Mouse (Mus musculus) spleen, adult 2 months (tissue): ENCODE results near the gene Hdgfl2. TPM values are rescaled to one million over a fixed set of nuclear protein-coding genes. Genes with fewer than 3 reads are reported as not detected.
A peak's percentile ranks its signal among the peaks of the same experiment; 100 is the strongest.

Experiments
- DNase-seq, 2 experiments: peaks; one replicate each; pipeline versions ENCODE4 v3.0.0 to v3.0.0-alpha.2; 2012 to 2021; ENCODE audit warnings: low spot score in 2 of 2, low read depth in 1 of 2
- H3K27ac ChIP-seq: fragments of 200-500 bp; 2 replicates; pipeline ENCODE4 v1.5.1; 2012; ENCODE audit warnings: low read length, inconsistent platforms; ENCODE audit not compliant: insufficient read depth
- H3K27me3 ChIP-seq: fragments of 200-500 bp; 2 replicates; pipeline ENCODE4 v1.6.1; 2012; ENCODE audit warnings: mild to moderate bottlenecking, moderate library complexity, low read length, inconsistent platforms; ENCODE audit not compliant: control insufficient read depth, insufficient read depth
- H3K36me3 ChIP-seq: fragments of 200-500 bp; 2 replicates; pipeline ENCODE4 v1.6.1; 2012; ENCODE audit warnings: mild to moderate bottlenecking, low read length, inconsistent platforms; ENCODE audit not compliant: control insufficient read depth, insufficient read depth
- H3K4me1 ChIP-seq: fragments of 200-500 bp; 2 replicates; pipeline ENCODE4 v1.6.1; 2011; ENCODE audit warnings: inconsistent platforms; ENCODE audit not compliant: control insufficient read depth, insufficient read depth, insufficient read length
- H3K4me3 ChIP-seq: fragments of 200-500 bp; 2 replicates; pipeline ENCODE4 v1.5.1; 2011; ENCODE audit warnings: mild to moderate bottlenecking, inconsistent platforms; ENCODE audit not compliant: insufficient read depth, insufficient read length; ENCODE audit errors: extremely low read depth
- CTCF ChIP-seq: fragments of 200-500 bp; IDR thresholded peaks from 2 replicates; pipeline ENCODE4 v1.5.1; 2011; ENCODE audit warnings: mild to moderate bottlenecking, inconsistent platforms; ENCODE audit not compliant: insufficient read depth, insufficient read length, insufficient replicate concordance; ENCODE audit errors: extremely low read depth
- POLR2A ChIP-seq: fragments of 200-500 bp; IDR thresholded peaks from 2 replicates; pipeline ENCODE4 v1.6.1; 2011; ENCODE audit warnings: low read depth, low read length, inconsistent platforms
- WGBS: fragments of 180-500 bp; shearing (Covaris S2); methylation state at CpG from one replicate; pipeline ENCODE4 v1.1.7; 2018; 5-methylcytosine and 5-hydroxymethylcytosine counted together
- polyA plus RNA-seq: library from polyadenylated mRNA; depleted of rRNA; stranded (reverse); fragments of >200 nt; gene quantifications from 2 replicates; pipeline ENCODE4 v1.2.3, GENCODE M21; 2012

The Hdgfl2 gene
- polyA plus RNA-seq, 1 experiment, result 52.3 TPM

DNA sequence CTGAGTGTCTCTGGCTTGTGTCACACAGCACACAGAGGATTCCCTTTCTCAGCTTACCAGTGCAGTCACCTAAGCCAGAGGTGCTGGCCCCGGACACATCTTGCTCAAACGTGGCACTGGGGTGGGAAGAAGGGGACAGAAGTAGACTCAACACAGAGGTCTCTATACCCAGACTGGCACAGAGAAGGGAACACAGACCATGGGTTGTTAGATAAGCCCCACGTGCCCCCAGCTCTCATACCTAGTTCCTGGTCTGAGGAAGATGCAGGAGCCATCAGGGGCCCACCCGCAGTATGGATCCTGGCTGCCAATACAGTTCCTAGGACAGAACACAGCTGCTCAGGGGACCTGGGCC is 45.8 kb downstream of the Hdgfl2 start:
- TF ChIP-seq CTCF, result no peak
- TF ChIP-seq POLR2A, result no peak
- H3K4me1 ChIP-seq, result no peaks in the 10 kb centered on the region; the same call in 1 of the 2 replicates
- no peak overlapping the region for H3K27ac ChIP-seq
- no peaks in the 10 kb centered on the region for H3K36me3 ChIP-seq
- 92% methylated on average over 4 of the region's 4 CpGs for WGBS
- no peak overlapping the region for H3K4me3 ChIP-seq
- no peak for DNase-seq
- H3K27me3 ChIP-seq, result 0 out of 2 replicates have a peak, but pooled peaks cover 8% of the 10 kb centered on the region

DNA sequence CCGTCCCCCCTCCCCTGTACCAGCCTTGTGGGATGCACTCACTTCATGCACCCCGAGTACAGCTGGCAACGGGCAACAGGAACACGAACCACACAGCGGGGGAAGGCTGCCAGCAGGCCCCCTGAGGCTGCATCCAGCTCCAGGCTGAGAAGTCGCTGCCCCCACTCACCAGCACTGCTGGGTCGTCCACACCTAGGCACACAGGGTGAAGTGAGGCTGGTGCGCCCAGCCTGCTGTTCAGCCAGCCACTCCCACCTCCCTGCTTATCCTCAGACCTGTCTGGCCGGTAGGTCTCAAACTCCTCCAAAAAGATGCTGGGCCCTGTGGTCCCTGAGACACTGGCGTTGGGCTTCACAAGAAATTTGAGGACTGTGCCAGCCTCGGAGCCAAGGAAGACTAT is 46.7 kb downstream of the Hdgfl2 start:
- Histone ChIP-seq H3K27me3 (0 out of 2 replicates have a peak, but pooled peaks cover 4% of the 10 kb centered on the region), H3K27ac (no peak overlapping the region), H3K4me3 (no peak overlapping the region), H3K36me3 (no peaks in the 10 kb centered on the region), H3K4me1 (no peaks in the 10 kb centered on the region; the same call in 1 of the 2 replicates)
- 81% methylated on average over 11 of the region's 11 CpGs for WGBS
- DNase-seq, result no peak
- TF ChIP-seq POLR2A (no peak), CTCF (no peak)

DNA sequence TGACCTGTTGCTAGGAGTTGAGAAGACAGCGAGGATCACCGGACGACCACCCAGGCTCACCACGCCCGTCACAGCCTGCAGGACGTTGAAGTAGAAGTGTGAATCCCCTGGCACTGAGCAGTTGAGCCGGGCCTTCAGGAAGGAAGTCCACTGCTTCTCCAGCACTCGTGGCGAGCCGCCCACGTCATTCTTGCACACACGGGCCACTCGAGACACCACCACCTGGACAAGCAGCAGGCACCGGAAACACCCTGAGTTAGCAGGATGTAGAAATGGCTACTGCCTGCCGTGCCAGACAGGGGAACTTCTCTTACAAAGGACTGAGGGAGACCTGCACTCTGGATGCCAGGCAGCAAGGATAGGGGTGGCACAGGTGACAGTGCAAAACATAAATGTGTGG is 48.8 kb downstream of the Hdgfl2 start:
- WGBS, result 43% methylated on average over 15 of the region's 15 CpGs
- DNase-seq, result no peak
- TF ChIP-seq POLR2A (no peak), CTCF (no peak)
- Histone ChIP-seq H3K36me3 (no peaks in the 10 kb centered on the region), H3K27ac (no peak overlapping the region), H3K4me1 (no peaks in the 10 kb centered on the region; the same call in 1 of the 2 replicates), H3K27me3 (0 out of 2 replicates have a peak, but pooled peaks cover 4% of the 10 kb centered on the region), H3K4me3 (no peak overlapping the region)

- Histone ChIP-seq H3K36me3 (no peaks in the 10 kb centered on the region), H3K27me3 (no peaks in the 10 kb centered on the region), H3K4me3 (no peak overlapping the region), H3K27ac (no peak overlapping the region), H3K4me1 (peaks cover 5% of the 10 kb centered on the region; the same call in 1 of the 2 replicates)
- 87% methylated on average over 10 of the region's 10 CpGs for WGBS
- no peak for DNase-seq
- TF ChIP-seq POLR2A (no peak), CTCF (no peak)
Observed at GRCm38 (mm10) chr17:56131136-56131535, 51.7 kb downstream of the Hdgfl2 start.

- Histone ChIP-seq H3K27ac (no peak overlapping the region), H3K4me1 (peaks cover 5% of the 10 kb centered on the region; the same call in 1 of the 2 replicates), H3K27me3 (no peaks in the 10 kb centered on the region), H3K36me3 (no peaks in the 10 kb centered on the region), H3K4me3 (no peak overlapping the region)
- DNase-seq, result peak; percentile 36 to 64
- peak; percentile 87; the same call in 1 of the 2 replicates for TF ChIP-seq CTCF
- TF ChIP-seq POLR2A, result no peak
- WGBS, result 42% methylated on average over 7 of the region's 7 CpGs
Observed at GRCm38 (mm10) chr17:56131814-56132213, 52.4 kb downstream of the Hdgfl2 start.

DNA sequence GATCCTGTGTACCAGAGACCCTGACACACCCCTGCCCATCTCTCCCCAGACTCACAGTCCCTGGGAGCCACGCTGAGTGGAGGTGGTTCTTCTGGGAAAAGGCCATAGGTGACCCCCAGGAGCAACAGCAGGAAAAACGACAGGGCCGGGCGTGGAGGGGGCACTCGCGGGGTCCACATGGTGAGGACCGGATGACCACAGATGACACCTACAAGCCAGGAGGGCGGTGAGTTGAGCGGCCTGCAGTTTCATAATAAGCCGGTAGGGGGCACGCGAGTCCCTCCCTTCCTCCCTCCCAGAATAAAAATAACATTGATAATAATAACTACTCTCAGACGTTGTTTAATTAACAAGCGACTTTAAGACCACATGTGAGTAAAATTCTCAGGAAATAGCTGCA is 53.2 kb downstream of the Hdgfl2 start:
- TF ChIP-seq POLR2A, result no peak
- TF ChIP-seq CTCF, result peak; percentile 81
- Histone ChIP-seq H3K27me3 (no peaks in the 10 kb centered on the region), H3K4me3 (no peak overlapping the region), H3K36me3 (no peaks in the 10 kb centered on the region), H3K4me1 (peaks cover 5% of the 10 kb centered on the region; the same call in 1 of the 2 replicates), H3K27ac (no peak overlapping the region)
- WGBS, result 6% methylated on average over 14 of the region's 14 CpGs
- peak; percentile 42 to 58 for DNase-seq
